Mouse (Mus musculus) lung, embryonic 16.5 days (tissue): ENCODE data around the gene Imp3. TPM values are rescaled to one million over a fixed set of nuclear protein-coding genes. Genes with fewer than 3 reads are reported as not detected.

Source experiments
- ATAC-seq: fragments of 200-750 bp; cut with Nextera tagmentation; 2 replicates; pipeline ENCODE4 v1.8.0; 2017; ENCODE audit warnings: low read depth, mild to moderate bottlenecking, moderate library complexity
- H3K27ac ChIP-seq: fragments of 300-500 bp; sonication (generic); 2 replicates; pipeline ENCODE4 v1.5.1; 2014; ENCODE audit warnings: mild to moderate bottlenecking, control low read depth, low read length
- H3K27me3 ChIP-seq: fragments of 300-500 bp; sonication (generic); 2 replicates; pipeline ENCODE4 v1.6.1; 2014; ENCODE audit warnings: low read depth, low read length, mixed read lengths; ENCODE audit not compliant: control insufficient read depth, insufficient read depth
- H3K36me3 ChIP-seq: fragments of 300-500 bp; sonication (generic); 2 replicates; pipeline ENCODE4 v1.6.1; 2014; ENCODE audit warnings: low read length; ENCODE audit not compliant: control insufficient read depth, insufficient read depth
- H3K4me1 ChIP-seq: fragments of 300-500 bp; sonication (generic); replicated peaks from 2 replicates; pipeline ENCODE4 v1.6.1; 2014; ENCODE audit warnings: low read length, mixed read lengths; ENCODE audit not compliant: control insufficient read depth, insufficient read depth
- H3K4me2 ChIP-seq: fragments of 300-500 bp; sonication (generic); 2 replicates; pipeline ENCODE4 v1.6.1; 2014; ENCODE audit warnings: low read depth, low read length, control low read depth
- H3K4me3 ChIP-seq: fragments of 300-500 bp; sonication (generic); 2 replicates; pipeline ENCODE4 v1.5.1; 2014; ENCODE audit warnings: mild to moderate bottlenecking, low read length, control low read depth
- H3K9ac ChIP-seq: fragments of 300-500 bp; sonication (generic); 2 replicates; pipeline ENCODE4 v1.6.1; 2014; ENCODE audit warnings: low read length, control low read depth
- H3K9me3 ChIP-seq: fragments of 300-500 bp; sonication (generic); 2 replicates; pipeline ENCODE4 v1.6.1; 2016; ENCODE audit warnings: low read length; ENCODE audit not compliant: control insufficient read depth
- WGBS: fragments of 180-500 bp; shearing (Covaris S2); extraction: QIAGEN DNeasy Blood & Tissue Kit; methylation state at CpG from one replicate; pipeline ENCODE4 v1.1.7; 2014; 5-methylcytosine and 5-hydroxymethylcytosine counted together
- polyA plus RNA-seq: library from polyadenylated mRNA; unstranded; fragments of >200 nt; fragmentation: Nextera tagmentation; extraction: Ambion mirVana; gene quantifications from 2 replicates; pipeline ENCODE4 v1.2.1, GENCODE M21; 2015

The Imp3 gene
- polyA plus RNA-seq, 1 experiment from 2014 or later = 80.2 TPM

- WGBS = 58% methylated on average over 5 of the region's 5 CpGs
- H3K27ac ChIP-seq = no peak overlapping the region
- no peak overlapping the region for H3K4me2 ChIP-seq
- no peak overlapping the region for H3K9ac ChIP-seq
- H3K4me3 ChIP-seq = no peak overlapping the region
- H3K9me3 ChIP-seq = no peaks in the 10 kb centered on the region
- peaks cover 33% of the 10 kb centered on the region for H3K36me3 ChIP-seq
- no peaks in the 10 kb centered on the region for H3K4me1 ChIP-seq
- ATAC-seq = no peak
- H3K27me3 ChIP-seq = no peaks in the 10 kb centered on the region
Measured at GRCm38 (mm10) chr9:56915695-56916410, 21.4 kb upstream of the Imp3 start.

GRCm38 (mm10) chr9:56917131-56917530, 20.1 kb upstream of the Imp3 start:
- no peak overlapping the region for H3K4me3 ChIP-seq
- 78% methylated on average over 2 of the region's 2 CpGs for WGBS
- H3K36me3 ChIP-seq = peaks cover 41% of the 10 kb centered on the region
- H3K27ac ChIP-seq = no peak overlapping the region
- H3K27me3 ChIP-seq = no peaks in the 10 kb centered on the region
- ATAC-seq = no peak
- no peak overlapping the region for H3K4me2 ChIP-seq
- no peaks in the 10 kb centered on the region for H3K9me3 ChIP-seq
- H3K4me1 ChIP-seq = no peaks in the 10 kb centered on the region
- H3K9ac ChIP-seq = no peak overlapping the region

GRCm38 (mm10) chr9:56918466-56918865, 18.8 kb upstream of the Imp3 start:
- ATAC-seq = no peak
- Histone ChIP-seq H3K36me3 (peaks cover 44% of the 10 kb centered on the region), H3K4me3 (no peak overlapping the region), H3K9me3 (no peaks in the 10 kb centered on the region), H3K4me2 (no peak overlapping the region), H3K4me1 (peaks cover 9% of the 10 kb centered on the region), H3K27ac (no peak overlapping the region), H3K27me3 (no peaks in the 10 kb centered on the region), H3K9ac (no peak overlapping the region)
- 92% methylated on average over 13 of the region's 13 CpGs for WGBS

GRCm38 (mm10) chr9:56922746-56923145, 14.5 kb upstream of the Imp3 start:
- peaks cover 23% of the 10 kb centered on the region for H3K36me3 ChIP-seq
- 86% methylated on average over 4 of the region's 4 CpGs for WGBS
- no peak overlapping the region for H3K27ac ChIP-seq
- H3K4me2 ChIP-seq = no peak overlapping the region
- no peaks in the 10 kb centered on the region for H3K9me3 ChIP-seq
- no peaks in the 10 kb centered on the region for H3K27me3 ChIP-seq
- H3K9ac ChIP-seq = peak overlapping the region; percentile 58
- peaks cover 42% of the 10 kb centered on the region for H3K4me1 ChIP-seq
- ATAC-seq = no peak
- H3K4me3 ChIP-seq = no peak overlapping the region

- Histone ChIP-seq H3K4me2 (peak overlapping the region; percentile 80), H3K9me3 (no peaks in the 10 kb centered on the region), H3K27ac (peak overlapping the region; percentile 86), H3K9ac (peak overlapping the region; percentile 58), H3K4me1 (peaks cover 47% of the 10 kb centered on the region), H3K4me3 (peak overlapping the region; percentile 47), H3K36me3 (peaks cover 15% of the 10 kb centered on the region), H3K27me3 (no peaks in the 10 kb centered on the region)
- WGBS = 27% methylated on average over 8 of the region's 8 CpGs
- no peak for ATAC-seq
Measured at GRCm38 (mm10) chr9:56923841-56924650, 13.2 kb upstream of the Imp3 start.

GRCm38 (mm10) chr9:56924651-56925027, 12.6 kb upstream of the Imp3 start:
- Histone ChIP-seq H3K4me2 (peak overlapping the region; percentile 80), H3K27me3 (no peaks in the 10 kb centered on the region), H3K27ac (peak overlapping the region; percentile 86), H3K9me3 (no peaks in the 10 kb centered on the region), H3K36me3 (peaks cover 15% of the 10 kb centered on the region), H3K4me1 (peaks cover 47% of the 10 kb centered on the region), H3K9ac (peak overlapping the region; percentile 58), H3K4me3 (peak overlapping the region; percentile 47)
- peak; percentile 68 for ATAC-seq
- 5% methylated on average over 7 of the region's 7 CpGs for WGBS

GRCm38 (mm10) chr9:56925291-56926024, 11.8 kb upstream of the Imp3 start:
- Histone ChIP-seq H3K9ac (peak overlapping the region; percentile 58), H3K9me3 (no peaks in the 10 kb centered on the region), H3K27ac (peak overlapping the region; percentile 86), H3K27me3 (no peaks in the 10 kb centered on the region), H3K4me1 (peaks cover 47% of the 10 kb centered on the region), H3K4me3 (peak overlapping the region; percentile 47), H3K4me2 (peak overlapping the region; percentile 80), H3K36me3 (peaks cover 12% of the 10 kb centered on the region)
- no peak for ATAC-seq
- WGBS = 66% methylated on average over 26 of the region's 26 CpGs

GRCm38 (mm10) chr9:56926025-56926360, 11.3 kb upstream of the Imp3 start:
- Histone ChIP-seq H3K36me3 (peaks cover 12% of the 10 kb centered on the region), H3K4me3 (peak overlapping the region; percentile 68), H3K9ac (peak overlapping the region; percentile 76), H3K27me3 (no peaks in the 10 kb centered on the region), H3K4me2 (peak overlapping the region; percentile 80), H3K4me1 (peaks cover 47% of the 10 kb centered on the region), H3K9me3 (no peaks in the 10 kb centered on the region), H3K27ac (no peak overlapping the region)
- no peak for ATAC-seq
- 94% methylated on average over 10 of the region's 10 CpGs for whole genome bisulfite sequencing

GRCm38 (mm10) chr9:56926387-56926786, 10.9 kb upstream of the Imp3 start:
- Histone ChIP-seq H3K4me2 (peak overlapping the region; percentile 80), H3K27ac (peak overlapping the region; percentile 98; the same call in 1 of the 2 replicates), H3K27me3 (no peaks in the 10 kb centered on the region), H3K9ac (peak overlapping the region; percentile 76), H3K4me3 (peak overlapping the region; percentile 68), H3K36me3 (peaks cover 11% of the 10 kb centered on the region), H3K4me1 (peaks cover 47% of the 10 kb centered on the region), H3K9me3 (no peaks in the 10 kb centered on the region)
- whole genome bisulfite sequencing = 72% methylated on average over 10 of the region's 10 CpGs
- no peak for ATAC-seq
